Mouse (Mus musculus) liver, postnatal 0 days (tissue): ENCODE data around the gene Ndufaf2.

ENCODE experiments used
- CTCF ChIP-seq: sonication (generic); IDR thresholded peaks from 2 replicates; pipeline ENCODE4 v1.5.1; 2016; ENCODE audit warnings: antibody characterized with exemption, low read depth
- EP300 ChIP-seq: IDR thresholded peaks from 2 replicates; pipeline ENCODE4 v1.6.1; 2016; ENCODE audit warnings: antibody characterized with exemption, low read depth, mild to moderate bottlenecking

DNA sequence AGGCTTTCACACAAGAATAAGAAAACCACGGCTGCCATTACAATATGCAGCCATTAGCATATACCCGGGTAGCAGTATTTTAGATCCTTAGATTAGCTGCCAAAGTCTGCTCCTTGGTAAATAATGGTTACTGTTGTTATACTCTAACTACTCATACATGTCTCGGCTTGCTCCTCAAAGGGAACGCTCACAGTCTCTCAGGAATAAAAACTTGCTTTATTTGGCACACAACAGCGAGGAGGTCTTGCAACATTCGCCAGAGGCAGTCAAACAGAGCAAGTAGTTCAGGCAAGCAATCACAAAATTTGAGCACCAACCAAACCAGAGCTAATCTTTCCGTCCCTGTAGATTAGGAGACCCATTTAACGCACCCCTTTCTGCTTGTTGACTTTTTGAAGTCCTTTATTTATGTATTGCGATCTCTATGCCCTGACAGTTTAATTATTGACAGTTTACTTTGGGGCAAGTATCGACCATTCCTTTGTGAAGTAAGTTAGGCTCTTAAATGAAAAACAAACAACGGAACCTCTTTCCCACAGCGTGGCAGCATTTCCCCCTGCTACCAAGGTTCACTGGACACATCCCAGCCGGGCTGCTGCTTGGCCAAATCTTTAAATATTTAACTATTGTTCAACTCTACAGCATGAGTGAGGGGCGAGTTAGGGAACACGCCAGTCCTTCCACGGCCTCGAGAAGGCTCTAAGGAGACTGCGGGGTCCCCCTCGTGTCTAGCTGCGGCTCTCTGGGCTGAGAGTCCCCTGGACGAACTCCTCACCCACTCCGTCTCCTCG lies 114.8 kb downstream of the Ndufaf2 start:
- TF ChIP-seq CTCF (no peak), EP300 (no peak)
